Mouse (Mus musculus) liver, adult 2 months (tissue): ENCODE measurements at regions not wholly inside any gene's neighbourhood (a gene's known extent, or its start where the extent isn't known, plus 50 kb on each side); places are given as distances from the start of the nearest gene placed in this dataset.

Experiments
- DNase-seq: peaks from one replicate; pipeline ENCODE4 v3.0.0-alpha.2; 2011; ENCODE audit warnings: low read depth, low spot score; ENCODE audit errors: extremely low read depth
- H3K27ac ChIP-seq: fragments of 200-500 bp; replicated peaks from 2 replicates; pipeline ENCODE4 v1.5.1; 2012; ENCODE audit warnings: low read depth, mild to moderate bottlenecking, control low read depth, inconsistent platforms, low read length; ENCODE audit not compliant: insufficient read depth
- H3K27me3 ChIP-seq: fragments of 200-500 bp; 2 replicates; pipeline ENCODE4 v1.6.1; 2012; ENCODE audit warnings: mild to moderate bottlenecking, moderate library complexity, low read length, inconsistent platforms; ENCODE audit not compliant: control insufficient read depth, insufficient read depth
- H3K36me3 ChIP-seq: fragments of 200-500 bp; 2 replicates; pipeline ENCODE4 v1.6.1; 2012; ENCODE audit warnings: low read length, inconsistent platforms; ENCODE audit not compliant: control insufficient read depth, insufficient read depth
- H3K4me1 ChIP-seq: fragments of 200-500 bp; 2 replicates; pipeline ENCODE4 v1.6.1; 2011; ENCODE audit warnings: low read length; ENCODE audit not compliant: control insufficient read depth, insufficient read depth
- H3K4me3 ChIP-seq: fragments of 200-500 bp; 2 replicates; pipeline ENCODE4 v1.5.1; 2011; ENCODE audit warnings: low read depth, mild to moderate bottlenecking, control low read depth, low read length, moderate library complexity; ENCODE audit not compliant: insufficient read depth
- H3K79me2 ChIP-seq: fragments of 200-500 bp; 2 replicates; pipeline ENCODE4 v1.6.1; 2012; ENCODE audit warnings: inconsistent platforms, mild to moderate bottlenecking, low read length, moderate library complexity; ENCODE audit not compliant: control insufficient read depth, insufficient read depth
- H3K9ac ChIP-seq: fragments of 200-500 bp; 2 replicates; pipeline ENCODE4 v1.6.1; 2012; ENCODE audit warnings: low read depth, mild to moderate bottlenecking, control low read depth, inconsistent platforms, low read length
- CTCF ChIP-seq: fragments of 200-500 bp; IDR thresholded peaks from 2 replicates; pipeline ENCODE4 v1.5.1; 2011; ENCODE audit warnings: low read depth, low read length, control low read depth
- POLR2A ChIP-seq: fragments of 200-500 bp; IDR thresholded peaks from 2 replicates; pipeline ENCODE4 v1.6.1; 2011; ENCODE audit warnings: low read length, control low read depth; ENCODE audit not compliant: insufficient read depth; ENCODE audit errors: extremely low read depth
- WGBS: fragments of 180-500 bp; shearing (Covaris S2); methylation state at CpG from one replicate; pipeline ENCODE4 v1.1.7; 2018; 5-methylcytosine and 5-hydroxymethylcytosine counted together

GRCm38 (mm10) chr10:111801021-111801793, 171.3 kb upstream of the Krr1 start:
- TF ChIP-seq POLR2A (no peak), CTCF (no peak)
- H3K27ac ChIP-seq = no peak overlapping the region
- H3K4me3 ChIP-seq = no peak overlapping the region
- H3K36me3 ChIP-seq = no peaks in the 10 kb centered on the region
- H3K79me2 ChIP-seq = no peaks in the 10 kb centered on the region
- no peak overlapping the region for H3K9ac ChIP-seq
- H3K4me1 ChIP-seq = no peaks in the 10 kb centered on the region; the same call in 1 of the 2 replicates
- H3K27me3 ChIP-seq = no peaks in the 10 kb centered on the region
- WGBS = 81% methylated on average over 12 of the region's 12 CpGs
- DNase-seq = no peak

GRCm38 (mm10) chr10:111801794-111802359, 170.6 kb upstream of the Krr1 start:
- Histone ChIP-seq H3K9ac (no peak overlapping the region), H3K27me3 (no peaks in the 10 kb centered on the region), H3K4me1 (no peaks in the 10 kb centered on the region), H3K27ac (no peak overlapping the region), H3K36me3 (no peaks in the 10 kb centered on the region), H3K79me2 (no peaks in the 10 kb centered on the region), H3K4me3 (no peak overlapping the region)
- TF ChIP-seq CTCF = no peak
- no peak for TF ChIP-seq POLR2A
- DNase-seq = no peak
- 83% methylated on average over 12 of the region's 12 CpGs for WGBS

- no peaks in the 10 kb centered on the region for H3K79me2 ChIP-seq
- no peaks in the 10 kb centered on the region for H3K27me3 ChIP-seq
- no peaks in the 10 kb centered on the region for H3K36me3 ChIP-seq
- WGBS = 77% methylated on average over 3 of the region's 3 CpGs
- no peak overlapping the region for H3K4me3 ChIP-seq
- no peak for TF ChIP-seq POLR2A
- no peak for TF ChIP-seq CTCF
- H3K4me1 ChIP-seq = no peaks in the 10 kb centered on the region
- no peak overlapping the region for H3K9ac ChIP-seq
- no peak overlapping the region for H3K27ac ChIP-seq
- no peak for DNase-seq
These were observed 166.1 kb upstream of the Krr1 start for GRCm38 (mm10) chr10:111806333-111806732.

GRCm38 (mm10) chr10:111806916-111807315, 165.5 kb upstream of the Krr1 start:
- peak; percentile 32 for DNase-seq
- TF ChIP-seq CTCF (no peak), POLR2A (no peak)
- 26% methylated on average over 5 of the region's 5 CpGs for WGBS

GRCm38 (mm10) chr10:111813736-111814135, 158.7 kb upstream of the Krr1 start:
- H3K36me3 ChIP-seq = no peaks in the 10 kb centered on the region
- no peaks in the 10 kb centered on the region for H3K79me2 ChIP-seq
- TF ChIP-seq POLR2A = no peak
- no peak for TF ChIP-seq CTCF
- H3K4me3 ChIP-seq = no peak overlapping the region
- H3K27me3 ChIP-seq = no peaks in the 10 kb centered on the region
- H3K4me1 ChIP-seq = no peaks in the 10 kb centered on the region
- no peak overlapping the region for H3K27ac ChIP-seq
- no peak overlapping the region for H3K9ac ChIP-seq
- 81% methylated on average over 4 of the region's 4 CpGs for WGBS
- DNase-seq = no peak

More at GRCm38 (mm10) chr10:111806916-111807315, 165.5 kb upstream of the Krr1 start:
- H3K27me3 ChIP-seq = no peaks in the 10 kb centered on the region
- no peaks in the 10 kb centered on the region for H3K79me2 ChIP-seq
- H3K9ac ChIP-seq = no peak overlapping the region
- no peak overlapping the region for H3K27ac ChIP-seq
- H3K36me3 ChIP-seq = no peaks in the 10 kb centered on the region
- H3K4me1 ChIP-seq = no peaks in the 10 kb centered on the region
- no peak overlapping the region for H3K4me3 ChIP-seq

- TF ChIP-seq POLR2A (no peak), CTCF (no peak)
- Histone ChIP-seq H3K4me1 (peaks cover 3% of the 10 kb centered on the region), H3K27ac (no peak overlapping the region), H3K9ac (no peak overlapping the region), H3K79me2 (no peaks in the 10 kb centered on the region), H3K4me3 (no peak overlapping the region), H3K36me3 (no peaks in the 10 kb centered on the region), H3K27me3 (no peaks in the 10 kb centered on the region)
- 86% methylated on average over 5 of the region's 5 CpGs for WGBS
- no peak for DNase-seq
These were observed 157.8 kb upstream of the Krr1 start for GRCm38 (mm10) chr10:111814648-111815047.
